Mouse (Mus musculus) forebrain, embryonic 11.5 days (tissue): ENCODE results near the gene Cdhr2. TPM values are rescaled to one million over a fixed set of nuclear protein-coding genes. Genes with fewer than 3 reads are reported as not detected.

Experiments used
- ATAC-seq: fragments of 200-750 bp; cut with Nextera tagmentation; replicated peaks from 2 replicates; pipeline ENCODE4 v1.8.0; 2017; ENCODE audit warnings: moderate TSS enrichment; ENCODE audit not compliant: low FRiP score
- DNase-seq: peaks from one replicate; pipeline ENCODE4 v3.0.0-alpha.2; 2017; ENCODE audit warnings: low spot score
- H3K27ac ChIP-seq: fragments of 300-500 bp; sonication (generic); 2 replicates; pipeline ENCODE4 v1.5.1; 2014; ENCODE audit warnings: low read depth, low read length
- H3K27me3 ChIP-seq: fragments of 300-500 bp; sonication (generic); 2 replicates; pipeline ENCODE4 v1.6.1; 2014; ENCODE audit warnings: mild to moderate bottlenecking, low read length, mixed read lengths; ENCODE audit not compliant: control insufficient read depth, insufficient read depth
- H3K36me3 ChIP-seq: fragments of 300-500 bp; sonication (generic); 2 replicates; pipeline ENCODE4 v1.6.1; 2014; ENCODE audit warnings: mild to moderate bottlenecking, low read length, moderate library complexity, mixed read lengths; ENCODE audit not compliant: control insufficient read depth, insufficient read depth
- H3K4me1 ChIP-seq: fragments of 300-500 bp; sonication (generic); replicated peaks from 2 replicates; pipeline ENCODE4 v1.6.1; 2014; ENCODE audit warnings: low read length, mixed read lengths; ENCODE audit not compliant: control insufficient read depth, insufficient read depth
- H3K4me2 ChIP-seq: fragments of 300-500 bp; sonication (generic); 2 replicates; pipeline ENCODE4 v1.6.1; 2014; ENCODE audit warnings: low read depth, mild to moderate bottlenecking, low read length, moderate library complexity, mixed read lengths; ENCODE audit not compliant: severe bottlenecking
- H3K4me3 ChIP-seq: fragments of 300-500 bp; sonication (generic); 2 replicates; pipeline ENCODE4 v1.5.1; 2014; ENCODE audit warnings: low read depth, low read length
- H3K9ac ChIP-seq: fragments of 300-500 bp; sonication (generic); 2 replicates; pipeline ENCODE4 v1.6.1; 2014; ENCODE audit warnings: low read length
- H3K9me3 ChIP-seq: fragments of 300-500 bp; sonication (generic); 2 replicates; pipeline ENCODE4 v1.6.1; 2016; ENCODE audit warnings: low read length, mixed read lengths; ENCODE audit not compliant: control insufficient read depth
- WGBS: fragments of 180-500 bp; shearing (Covaris S2); extraction: QIAGEN DNeasy Blood & Tissue Kit; methylation state at CpG from one replicate; pipeline ENCODE4 v1.1.7; 2014; 5-methylcytosine and 5-hydroxymethylcytosine counted together
- polyA plus RNA-seq: library from polyadenylated mRNA; unstranded; fragments of >200 nt; fragmentation: Nextera tagmentation; extraction: Ambion mirVana; gene quantifications from 2 replicates; pipeline ENCODE4 v1.2.1, GENCODE M21; 2014

The Cdhr2 gene
- polyA plus RNA-seq, 1 experiment from 2014 or later, result not detected

DNA sequence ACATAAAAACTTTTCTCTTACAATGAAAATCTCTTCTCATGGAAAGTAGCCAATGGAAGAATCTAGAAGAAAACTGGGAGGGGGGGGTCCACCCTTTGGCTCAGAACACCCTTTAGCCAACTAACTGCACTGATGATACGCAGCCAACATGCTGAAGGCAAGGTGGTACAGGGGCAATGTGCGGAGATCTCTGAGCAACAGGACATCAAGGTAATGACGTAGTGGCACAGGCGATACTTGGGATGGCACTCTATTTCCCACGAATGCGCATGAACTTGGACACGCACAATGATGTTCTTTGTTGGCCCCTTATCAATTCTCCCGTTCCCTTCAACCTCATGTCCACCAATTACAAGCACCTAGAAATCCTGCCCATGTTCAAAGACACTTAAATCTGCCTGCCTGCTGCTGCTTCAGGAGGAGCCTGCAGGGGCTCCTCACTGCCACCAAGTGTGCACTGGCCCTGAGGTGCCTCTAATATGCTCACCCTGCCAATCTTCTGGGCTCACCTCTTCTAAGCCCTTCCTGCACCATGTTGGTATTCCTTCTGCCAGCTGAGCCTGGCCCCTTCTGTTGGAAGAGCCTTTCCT lies 11.0 kb upstream of the Cdhr2 start:
- Histone ChIP-seq H3K27ac (no peak overlapping the region), H3K4me1 (peaks cover 20% of the 10 kb centered on the region), H3K4me2 (no peak overlapping the region), H3K9ac (no peak overlapping the region), H3K36me3 (no peaks in the 10 kb centered on the region), H3K27me3 (no peaks in the 10 kb centered on the region), H3K9me3 (no peaks in the 10 kb centered on the region), H3K4me3 (no peak overlapping the region)
- ATAC-seq (no peak), DNase-seq (no peak)
- WGBS, result 96% methylated on average over 8 of the region's 8 CpGs

DNA sequence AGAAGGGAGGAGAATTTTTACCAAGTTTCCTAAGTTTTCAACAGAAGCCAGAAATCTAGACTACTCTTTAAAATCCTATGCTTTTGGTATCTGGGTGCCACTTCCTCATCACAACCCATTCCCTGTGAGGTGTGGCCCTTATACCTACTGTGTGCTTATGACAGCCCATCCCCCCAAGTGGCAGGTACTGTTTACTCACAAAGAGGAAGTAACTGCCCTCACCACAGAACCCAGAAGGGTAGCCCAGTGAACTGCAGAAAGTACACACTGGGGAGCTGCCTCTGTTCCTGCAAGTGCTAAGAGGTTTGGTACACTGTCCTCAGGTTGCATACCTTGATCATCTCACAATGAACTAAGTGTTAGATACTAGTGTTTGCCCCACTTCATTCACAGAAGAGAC lies 9.5 kb upstream of the Cdhr2 start:
- no peak overlapping the region for H3K4me3 ChIP-seq

GRCm38 (mm10) chr13:54692711-54693557 lies 8.3 kb upstream of the Cdhr2 start:
- Histone ChIP-seq H3K27ac (peak overlapping the region; percentile 91), H3K27me3 (no peaks in the 10 kb centered on the region), H3K9ac (peak overlapping the region; percentile 95), H3K9me3 (no peaks in the 10 kb centered on the region), H3K4me2 (peak overlapping the region; percentile 95), H3K4me3 (peak overlapping the region; percentile 95), H3K36me3 (no peaks in the 10 kb centered on the region), H3K4me1 (peaks cover 14% of the 10 kb centered on the region)
- DNase-seq (no peak), ATAC-seq (no peak)
- WGBS, result 16% methylated on average over 21 of the region's 21 CpGs

More for the DNA sequence above, 9.5 kb upstream of the Cdhr2 start:
- no peak for DNase-seq
- H3K4me2 ChIP-seq, result no peak overlapping the region
- no peak overlapping the region for H3K27ac ChIP-seq
- ATAC-seq, result no peak
- H3K4me1 ChIP-seq, result peaks cover 14% of the 10 kb centered on the region
- no peak overlapping the region for H3K9ac ChIP-seq
- no peaks in the 10 kb centered on the region for H3K9me3 ChIP-seq
- no peaks in the 10 kb centered on the region for H3K36me3 ChIP-seq
- H3K27me3 ChIP-seq, result no peaks in the 10 kb centered on the region

DNA sequence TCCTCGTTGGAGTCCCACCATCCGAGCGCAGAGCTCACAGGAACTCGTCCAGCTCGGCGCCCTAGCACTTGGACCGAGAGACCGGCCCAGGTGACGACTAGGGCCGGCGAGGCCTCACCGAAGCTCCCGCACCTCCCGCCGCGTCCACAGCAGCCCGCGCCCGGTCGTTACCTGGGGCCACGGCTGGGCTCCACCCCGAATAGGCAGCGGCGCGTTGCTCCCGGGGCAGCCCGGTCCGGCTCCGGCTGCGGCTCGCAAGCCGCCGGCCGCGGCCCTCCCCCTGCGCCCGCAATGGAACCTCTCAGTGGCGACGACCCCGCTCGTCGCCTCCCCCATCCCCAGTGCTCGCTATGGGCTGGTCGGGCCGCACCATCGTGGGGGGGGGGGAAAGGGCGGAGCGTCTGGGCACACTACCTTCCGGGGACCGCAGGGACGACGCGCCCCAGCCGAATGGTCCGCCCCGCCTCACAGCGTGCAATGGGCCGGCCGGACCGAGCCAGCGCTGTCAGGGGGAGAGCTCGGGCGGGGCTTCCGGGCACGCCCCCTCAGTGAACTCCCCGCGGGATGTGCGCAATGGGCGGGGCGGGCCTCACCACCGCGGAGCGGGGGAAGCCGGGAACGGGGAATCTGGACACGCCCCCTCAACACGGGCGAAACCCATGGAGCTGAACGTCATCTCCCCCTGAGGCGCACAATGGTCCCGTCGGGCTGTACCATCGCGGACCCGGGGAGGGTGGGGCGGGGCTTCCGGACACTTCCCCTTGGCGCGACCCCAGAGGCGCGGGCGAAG lies 7.5 kb upstream of the Cdhr2 start, which contains the start of gene Rnf44:
Gene Rnf44, minus strand, starts transcription at position 350 of the 790 bp plus-strand sequence.
- ATAC-seq, result peak; percentile 97
- Histone ChIP-seq H3K27ac (peak within 1 kb of the TSS; percentile 91), H3K9ac (peak within 1 kb of the TSS; percentile 95), H3K4me3 (peak within 1 kb of the TSS; percentile 95), H3K27me3 (no peaks in the 10 kb centered on the region), H3K4me1 (peaks cover 14% of the 10 kb centered on the region), H3K9me3 (no peaks in the 10 kb centered on the region), H3K36me3 (no peaks in the 10 kb centered on the region), H3K4me2 (peak within 1 kb of the TSS; percentile 95)
- under 1% methylated on average over 82 of the region's 92 CpGs for WGBS
- peak; percentile 100 for DNase-seq

GRCm38 (mm10) chr13:54694348-54695060 lies 6.8 kb upstream of the Cdhr2 start:
- H3K9ac ChIP-seq, result peak overlapping the region; percentile 70
- H3K27me3 ChIP-seq, result no peaks in the 10 kb centered on the region
- H3K4me1 ChIP-seq, result peaks cover 14% of the 10 kb centered on the region
- peak overlapping the region; percentile 91 for H3K27ac ChIP-seq
- no peaks in the 10 kb centered on the region for H3K9me3 ChIP-seq
- no peaks in the 10 kb centered on the region for H3K36me3 ChIP-seq
- peak overlapping the region; percentile 95 for H3K4me3 ChIP-seq
- DNase-seq (no peak), ATAC-seq (peak; percentile 82)
- peak overlapping the region; percentile 59 for H3K4me2 ChIP-seq
- 17% methylated on average over 26 of the region's 26 CpGs for WGBS

- Histone ChIP-seq H3K4me3 (no peak overlapping the region), H3K27ac (no peak overlapping the region), H3K9me3 (no peaks in the 10 kb centered on the region), H3K27me3 (no peaks in the 10 kb centered on the region), H3K4me1 (peaks cover 14% of the 10 kb centered on the region), H3K9ac (no peak overlapping the region), H3K4me2 (no peak overlapping the region), H3K36me3 (no peaks in the 10 kb centered on the region)
- no peak for DNase-seq
- WGBS, result 87% methylated on average over 11 of the region's 11 CpGs
- no peak for ATAC-seq
Measured at GRCm38 (mm10) chr13:54695479-54696230, 5.6 kb upstream of the Cdhr2 start.

GRCm38 (mm10) chr13:54702507-54702906 lies 1.2 kb downstream of the Cdhr2 start:
- no peak for DNase-seq
- no peaks in the 10 kb centered on the region for H3K4me1 ChIP-seq
- H3K27ac ChIP-seq, result no peak overlapping the region
- H3K9ac ChIP-seq, result no peak overlapping the region
- no peak for ATAC-seq
- no peaks in the 10 kb centered on the region for H3K27me3 ChIP-seq
- H3K36me3 ChIP-seq, result no peaks in the 10 kb centered on the region
- no peak overlapping the region for H3K4me2 ChIP-seq
- 69% methylated on average over 7 of the region's 7 CpGs for WGBS
- H3K9me3 ChIP-seq, result no peaks in the 10 kb centered on the region
- no peak overlapping the region for H3K4me3 ChIP-seq
